Mouse (Mus musculus) MEL (cell line): ENCODE results near the gene Ogfod2. TPM values are rescaled to one million over a fixed set of nuclear protein-coding genes. Genes with fewer than 3 reads are reported as not detected.

ENCODE experiments used
- DNase-seq: peaks from one replicate; pipeline ENCODE4 v3.0.0; 2011; ENCODE audit warnings: low read depth, low spot score
- H3K27ac ChIP-seq: 2 replicates; pipeline ENCODE4 v1.5.1; 2012; ENCODE audit warnings: low read depth, mild to moderate bottlenecking, control low read depth, low read length, moderate library complexity; ENCODE audit not compliant: control insufficient read depth
- H3K27me3 ChIP-seq, 2 experiments: fragments of 150-350 bp in 1 of 2; sonication (generic) in 1 of 2; 2 replicates each; pipeline ENCODE4 v1.6.1; 2012; ENCODE audit warnings: low read length in 2 of 2, mild to moderate bottlenecking in 2 of 2, improper control_type of control experiment in 1 of 2, moderate library complexity in 1 of 2; ENCODE audit not compliant: insufficient read depth in 2 of 2, control insufficient read depth in 1 of 2
- H3K36me3 ChIP-seq, 2 experiments: 2 replicates each; pipeline ENCODE4 v1.6.1; 2012 to 2014; ENCODE audit warnings: low read length in 2 of 2, improper control_type of control experiment in 1 of 2, inconsistent platforms in 1 of 2, mild to moderate bottlenecking in 1 of 2; ENCODE audit not compliant: insufficient read depth in 2 of 2, control insufficient read depth in 1 of 2
- H3K4me1 ChIP-seq, 2 experiments: fragments of 150-350 bp in 1 of 2; sonication (generic) in 1 of 2; 2 replicates each; pipeline ENCODE4 v1.6.1; 2012; ENCODE audit warnings: low read length in 2 of 2, improper control_type of control experiment in 1 of 2, mild to moderate bottlenecking in 1 of 2; ENCODE audit not compliant: insufficient read depth in 2 of 2, control insufficient read depth in 1 of 2
- H3K4me3 ChIP-seq, 2 experiments: fragments of 150-350 bp in 1 of 2; sonication (generic) in 1 of 2; 2 replicates each; pipeline ENCODE4 v1.5.1; 2012; ENCODE audit warnings: low read depth in 2 of 2, low read length in 2 of 2, mild to moderate bottlenecking in 2 of 2, moderate library complexity in 2 of 2, control low read depth in 1 of 2, improper control_type of control experiment in 1 of 2; ENCODE audit not compliant: control insufficient read depth in 1 of 2, insufficient read depth in 1 of 2
- H3K79me2 ChIP-seq: 2 replicates; pipeline ENCODE4 v1.6.1; 2012; ENCODE audit warnings: mild to moderate bottlenecking, low read length, moderate library complexity; ENCODE audit not compliant: control insufficient read depth, poor library complexity, insufficient read depth
- H3K9ac ChIP-seq: 2 replicates; pipeline ENCODE4 v1.6.1; 2012; ENCODE audit warnings: low read depth, mild to moderate bottlenecking, control low read depth, low read length, moderate library complexity; ENCODE audit not compliant: control insufficient read depth, poor library complexity, severe bottlenecking
- H3K9me3 ChIP-seq: fragments of 150-350 bp; sonication (generic); replicated peaks from 2 replicates; pipeline ENCODE4 v1.6.1; 2012; ENCODE audit warnings: mild to moderate bottlenecking, low read length, improper control_type of control experiment, moderate library complexity; ENCODE audit not compliant: insufficient read depth
- BHLHE40 ChIP-seq: IDR thresholded peaks from 2 replicates; pipeline ENCODE4 v1.6.1; 2012; ENCODE audit warnings: low read depth, mild to moderate bottlenecking, inconsistent platforms, low read length, improper control_type of control experiment, borderline replicate concordance
- CTCF ChIP-seq, 3 experiments: IDR thresholded peaks in 2 of 3; conservative IDR thresholded peaks in 1 of 3; 2 replicates each; pipeline ENCODE4 v1.5.1; 2011 to 2012; ENCODE audit warnings: low read length in 3 of 3, low read depth in 2 of 3, mild to moderate bottlenecking in 2 of 3, improper control_type of control experiment in 1 of 3, inconsistent platforms in 1 of 3, mixed read lengths in 1 of 3, moderate library complexity in 1 of 3; ENCODE audit not compliant: control insufficient read depth in 1 of 3, insufficient read depth in 1 of 3, poor library complexity in 1 of 3, severe bottlenecking in 1 of 3
- E2F4 ChIP-seq: IDR thresholded peaks from 2 replicates; pipeline ENCODE4 v1.6.1; 2011; ENCODE audit warnings: low read depth, low read length, improper control_type of control experiment, borderline replicate concordance
- EP300 ChIP-seq, 2 experiments: IDR thresholded peaks; 2 replicates each; pipeline ENCODE4 v1.6.1; 2011; ENCODE audit warnings: improper control_type of control experiment in 2 of 2, low read length in 2 of 2, low read depth in 1 of 2, mild to moderate bottlenecking in 1 of 2
- ETS1 ChIP-seq: IDR thresholded peaks from 2 replicates; pipeline ENCODE4 v1.6.1; 2012; ENCODE audit warnings: low read depth, mild to moderate bottlenecking, inconsistent platforms, low read length, improper control_type of control experiment, moderate library complexity
- GABPA ChIP-seq: IDR thresholded peaks from 2 replicates; pipeline ENCODE4 v1.6.1; 2012; ENCODE audit warnings: low read depth, mild to moderate bottlenecking, inconsistent platforms, low read length, improper control_type of control experiment, moderate library complexity
- GATA1 ChIP-seq: IDR thresholded peaks from 2 replicates; pipeline ENCODE4 v1.6.1; 2011; ENCODE audit warnings: low read depth, low read length, improper control_type of control experiment
- MAX ChIP-seq: IDR thresholded peaks from 2 replicates; pipeline ENCODE4 v1.6.1; 2011; ENCODE audit warnings: low read length, improper control_type of control experiment
- MAZ ChIP-seq: IDR thresholded peaks from 2 replicates; pipeline ENCODE4 v1.6.1; 2012; ENCODE audit warnings: low read depth, mild to moderate bottlenecking, inconsistent platforms, low read length, improper control_type of control experiment
- MXI1 ChIP-seq: IDR thresholded peaks from 2 replicates; pipeline ENCODE4 v1.6.1; 2011; ENCODE audit warnings: mild to moderate bottlenecking, low read depth, low read length, improper control_type of control experiment
- MYB ChIP-seq: IDR thresholded peaks from 2 replicates; pipeline ENCODE4 v1.6.1; 2011; ENCODE audit warnings: mild to moderate bottlenecking, low read depth, low read length, improper control_type of control experiment
- MYC ChIP-seq: IDR thresholded peaks from 2 replicates; pipeline ENCODE4 v1.6.1; 2011; ENCODE audit warnings: low read depth, mild to moderate bottlenecking, low read length, improper control_type of control experiment, moderate library complexity
- NRF1 ChIP-seq: IDR thresholded peaks from 2 replicates; pipeline ENCODE4 v1.6.1; 2014; ENCODE audit warnings: low read depth, mild to moderate bottlenecking, inconsistent platforms, low read length, improper control_type of control experiment, moderate library complexity; ENCODE audit not compliant: poor library complexity, insufficient read depth, severe bottlenecking
- POLR2A ChIP-seq, 2 experiments: IDR thresholded peaks; 2 replicates each; pipeline ENCODE4 v1.6.1; 2011 to 2012; ENCODE audit warnings: low read length in 2 of 2, mild to moderate bottlenecking in 2 of 2, control low read depth in 1 of 2, improper control_type of control experiment in 1 of 2, low read depth in 1 of 2, moderate library complexity in 1 of 2; ENCODE audit not compliant: control insufficient read depth in 1 of 2, insufficient read depth in 1 of 2, poor library complexity in 1 of 2
- POLR2AphosphoS2 ChIP-seq: IDR thresholded peaks from 2 replicates; pipeline ENCODE4 v1.6.1; 2011; ENCODE audit warnings: low read length, improper control_type of control experiment
- POLR2AphosphoS5 ChIP-seq: IDR thresholded peaks from 2 replicates; pipeline ENCODE4 v1.6.1; 2012; ENCODE audit warnings: low read depth, borderline replicate concordance, mild to moderate bottlenecking, inconsistent platforms, low read length, moderate library complexity, mixed read lengths
- RAD21 ChIP-seq: IDR thresholded peaks from 2 replicates; pipeline ENCODE4 v1.6.1; 2011; ENCODE audit warnings: mild to moderate bottlenecking, low read depth, low read length, improper control_type of control experiment
- RCOR1 ChIP-seq: IDR thresholded peaks from 2 replicates; pipeline ENCODE4 v1.6.1; 2012; ENCODE audit warnings: low read depth, mild to moderate bottlenecking, inconsistent platforms, low read length, improper control_type of control experiment
- SIN3A ChIP-seq: IDR thresholded peaks from 2 replicates; pipeline ENCODE4 v1.6.1; 2012; ENCODE audit warnings: low read length, improper control_type of control experiment, inconsistent platforms
- SMC3 ChIP-seq: IDR thresholded peaks from 2 replicates; pipeline ENCODE4 v1.6.1; 2011; ENCODE audit warnings: low read depth, low read length, improper control_type of control experiment
- TBP ChIP-seq: IDR thresholded peaks from 2 replicates; pipeline ENCODE4 v1.8.0; 2011; ENCODE audit warnings: low read depth, low read length, improper control_type of control experiment
- USF1 ChIP-seq: IDR thresholded peaks from 2 replicates; pipeline ENCODE4 v1.6.1; 2014; ENCODE audit warnings: low read depth, mild to moderate bottlenecking, inconsistent platforms, low read length, improper control_type of control experiment, moderate library complexity
- ZC3H11A ChIP-seq: IDR thresholded peaks from 2 replicates; pipeline ENCODE4 v1.6.1; 2012; ENCODE audit warnings: low read depth, mild to moderate bottlenecking, inconsistent platforms, low read length, improper control_type of control experiment
- ZMIZ1 ChIP-seq: IDR thresholded peaks from 2 replicates; pipeline ENCODE4 v1.6.1; 2012; ENCODE audit warnings: low read depth, mild to moderate bottlenecking, inconsistent platforms, low read length, improper control_type of control experiment, moderate library complexity
- ZNF384 ChIP-seq: IDR thresholded peaks from 2 replicates; pipeline ENCODE4 v1.6.1; 2012; ENCODE audit warnings: low read depth, mild to moderate bottlenecking, inconsistent platforms, low read length, improper control_type of control experiment
- polyA plus RNA-seq, 2 experiments: library from polyadenylated mRNA; stranded (reverse) in 1 of 2; unstranded in 1 of 2; fragments of >175 nt in 1 of 2; fragments of >200 nt in 1 of 2; gene quantifications; 2 replicates each; pipeline versions ENCODE4 v1.2.1 to v1.2.4; 2012; ENCODE audit warnings: low replicate concordance in 2 of 2, low read depth in 1 of 2; ENCODE audit not compliant: insufficient read length in 2 of 2, insufficient read depth in 1 of 2, missing spikeins in 1 of 2
- total RNA-seq: library from RNA; depleted of rRNA; stranded (reverse); fragments of 300-350 nt; gene quantifications from 2 replicates; pipeline ENCODE4 v1.2.3, GENCODE M21; 2012

The Ogfod2 gene
- total and polyA plus RNA-seq, 3 experiments, result 39.8 to 51.2 TPM; not detected in 1

- TF ChIP-seq E2F4 (peak; percentile 48; the same call in 1 of the 2 replicates), MAX (no peak), TBP (no peak)
- TF ChIP-seq, all 39 proteins: peak for 11
These were observed 11.7 kb upstream of the Ogfod2 start (continued) for GRCm38 (mm10) chr5:124100128-124101044.

GRCm38 (mm10) chr5:124102326-124102725 is 9.8 kb upstream of the Ogfod2 start:
- no peaks in the 10 kb centered on the region for H3K79me2 ChIP-seq
- H3K9me3 ChIP-seq, result no peaks in the 10 kb centered on the region
- no peak overlapping the region for H3K9ac ChIP-seq
- H3K36me3 ChIP-seq, result no peaks in the 10 kb centered on the region; a peak in 1 of 4 replicates
- TF ChIP-seq ZMIZ1 (peak; percentile 67), MAZ (0 out of 2 replicates have a peak, but pooled peaks have one; percentile 22), EP300 (IDR thresholded peaks at IDR 0.05; ENCODE audit: low read depth in 1 of 2, low read length in 2 of 2) (no peak), SMC3 (peak; percentile 1; the same call in 1 of the 2 replicates), POLR2AphosphoS5 (peak; percentile 91), POLR2A (IDR thresholded peaks at IDR 0.05; ENCODE audit: control insufficient read depth in 1 of 2, insufficient read depth in 1 of 2, low read depth in 1 of 2, low read length in 2 of 2, poor library complexity in 1 of 2) (peak in 1 of 2 experiments; percentile 54; a peak in 2 of 4 replicates), RCOR1 (no peak), POLR2AphosphoS2 (0 out of 2 replicates have a peak, but pooled peaks have one; percentile 64)
- DNase-seq, result peak; percentile 72
- no peaks in the 10 kb centered on the region for H3K27me3 ChIP-seq
- no peak overlapping the region for H3K4me3 ChIP-seq
- no peaks in the 10 kb centered on the region for H3K4me1 ChIP-seq
- no peak overlapping the region for H3K27ac ChIP-seq

GRCm38 (mm10) chr5:124103020-124103419 is 9.1 kb upstream of the Ogfod2 start:
- Histone ChIP-seq H3K4me1 (no peaks in the 10 kb centered on the region), H3K27me3 (no peaks in the 10 kb centered on the region), H3K9me3 (no peaks in the 10 kb centered on the region), H3K4me3 (no peak overlapping the region), H3K9ac (no peak overlapping the region), H3K36me3 (no peaks in the 10 kb centered on the region; a peak in 1 of 4 replicates), H3K27ac (no peak overlapping the region), H3K79me2 (no peaks in the 10 kb centered on the region)
- no peak for TF ChIP-seq ETS1
- TF ChIP-seq POLR2A (IDR thresholded peaks at IDR 0.05; ENCODE audit: control insufficient read depth in 1 of 2, insufficient read depth in 1 of 2, low read depth in 1 of 2, low read length in 2 of 2, poor library complexity in 1 of 2), result no peak
- no peak for TF ChIP-seq MXI1
- TF ChIP-seq MYC, result no peak
- TF ChIP-seq NRF1, result no peak
- no peak for TF ChIP-seq USF1
- no peak for TF ChIP-seq RAD21
- TF ChIP-seq ZMIZ1, result no peak
- TF ChIP-seq SIN3A, result no peak
- TF ChIP-seq TBP, result no peak
- TF ChIP-seq CTCF (IDR thresholded peaks at IDR 0.05 in 2 of 3, conservative IDR thresholded peaks at IDR 0.05 in 1 of 3; ENCODE audit: control insufficient read depth in 1 of 3, insufficient read depth in 1 of 3, low read depth in 2 of 3, low read length in 3 of 3, poor library complexity in 1 of 3, severe bottlenecking in 1 of 3), result no peak
- TF ChIP-seq GATA1, result no peak
- no peak for TF ChIP-seq EP300 (IDR thresholded peaks at IDR 0.05; ENCODE audit: low read depth in 1 of 2, low read length in 2 of 2)
- no peak for TF ChIP-seq ZC3H11A
- no peak for TF ChIP-seq BHLHE40
- TF ChIP-seq GABPA, result no peak
- no peak for TF ChIP-seq MYB
- TF ChIP-seq RCOR1, result no peak
- no peak for TF ChIP-seq POLR2AphosphoS5
- no peak for TF ChIP-seq ZNF384
- peak; percentile 67 for DNase-seq
